Mouse (Mus musculus) kidney, adult 8-10 months (tissue): Measurements from ENCODE around the gene Ppip5k1.

Source experiments
- DNase-seq, 2 experiments: peaks; one replicate each; pipeline ENCODE4 v3.0.0; 2022

The Ppip5k1 gene

GRCm38 (mm10) chr2:121297701-121298100 lies 57.5 kb downstream of the Ppip5k1 start:
- DNase-seq = no peak

GRCm38 (mm10) chr2:121296754-121297231 lies 58.4 kb downstream of the Ppip5k1 start:
- DNase-seq = no peak

- DNase-seq = no peak
These were observed 59.3 kb downstream of the Ppip5k1 start for GRCm38 (mm10) chr2:121295608-121296571.

- DNase-seq = no peak
These were observed 60.2 kb downstream of the Ppip5k1 start for GRCm38 (mm10) chr2:121294753-121295607.

- no peak for DNase-seq
These were observed 61.0 kb downstream of the Ppip5k1 start for GRCm38 (mm10) chr2:121294182-121294581.

GRCm38 (mm10) chr2:121292316-121293013 lies 62.7 kb downstream of the Ppip5k1 start:
- no peak for DNase-seq

- no peak for DNase-seq
These were observed 65.3 kb downstream of the Ppip5k1 start for GRCm38 (mm10) chr2:121289730-121290540.

- peak; percentile 84 for DNase-seq
These were observed 66.1 kb downstream of the Ppip5k1 start, which contains the start of gene Map1a for GRCm38 (mm10) chr2:121288901-121289729. Gene Map1a (plus strand): TSS chr2:121289600.

GRCm38 (mm10) chr2:121287850-121288249 lies 67.3 kb downstream of the Ppip5k1 start:
- DNase-seq = no peak

- DNase-seq = no peak
These were observed 83.2 kb downstream of the Ppip5k1 start for GRCm38 (mm10) chr2:121271928-121272516.

GRCm38 (mm10) chr2:121271236-121271927 lies 83.8 kb downstream of the Ppip5k1 start, which contains the start of gene Trp53bp1:
Gene Trp53bp1 (minus strand): TSS chr2:121271407.
- peak; percentile 95 to 97 for DNase-seq

GRCm38 (mm10) chr2:121270521-121271235 lies 84.5 kb downstream of the Ppip5k1 start:
- no peak for DNase-seq

GRCm38 (mm10) chr2:121268446-121268845 lies 86.8 kb downstream of the Ppip5k1 start:
- DNase-seq = no peak
